Mouse (Mus musculus): ENCODE measurements at regions not wholly inside any gene's neighbourhood (a gene's known extent, or its start where the extent isn't known, plus 50 kb on each side); places are given as distances from the start of the nearest gene placed in this dataset.

DNA sequence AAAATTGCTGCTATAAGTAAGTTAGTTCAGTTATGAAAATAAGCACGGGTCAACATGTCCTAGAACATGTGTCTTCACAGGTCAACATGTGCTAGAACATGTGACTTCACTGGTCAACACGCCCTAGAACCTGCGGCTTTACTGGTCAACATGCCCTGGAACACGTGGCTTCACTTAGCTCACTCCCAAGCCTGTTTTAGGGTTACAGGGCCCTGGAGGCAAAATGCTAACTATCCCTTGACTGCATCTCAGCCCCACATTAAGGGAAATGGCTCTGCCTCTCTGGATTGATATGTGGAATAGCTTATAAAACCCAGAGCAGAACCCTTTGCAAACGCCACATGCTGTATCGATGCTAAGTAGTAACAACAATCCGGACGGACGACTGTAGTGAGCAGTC, 67.8 kb downstream of the Nkx6-1 start:
- Histone ChIP-seq H3K9ac (ENCODE audit: low read length) (no peak overlapping the region), H3K4me3 (ENCODE audit: low read depth, low read length) (no peak overlapping the region), H3K4me2 (ENCODE audit: low read depth, severe bottlenecking) (no peak overlapping the region), H3K27ac (replicated peaks; ENCODE audit: low read depth, low read length) (no peak overlapping the region), H3K9me3 (ENCODE audit: control insufficient read depth, low read length) (no peaks in the 10 kb centered on the region), H3K36me3 (ENCODE audit: control insufficient read depth, insufficient read depth, low read length) (no peaks in the 10 kb centered on the region), H3K27me3 (ENCODE audit: control insufficient read depth, insufficient read depth, low read length) (no peaks in the 10 kb centered on the region), H3K4me1 (ENCODE audit: control insufficient read depth, insufficient read depth, low read length) (no peaks in the 10 kb centered on the region)
- 79% methylated on average over 9 of the region's 9 CpGs for WGBS
- ATAC-seq (ENCODE audit: insufficient number of reproducible peaks, low FRiP score, low TSS enrichment, low read depth) (no peak), DNase-seq (ENCODE audit: low spot score) (no peak)

DNA sequence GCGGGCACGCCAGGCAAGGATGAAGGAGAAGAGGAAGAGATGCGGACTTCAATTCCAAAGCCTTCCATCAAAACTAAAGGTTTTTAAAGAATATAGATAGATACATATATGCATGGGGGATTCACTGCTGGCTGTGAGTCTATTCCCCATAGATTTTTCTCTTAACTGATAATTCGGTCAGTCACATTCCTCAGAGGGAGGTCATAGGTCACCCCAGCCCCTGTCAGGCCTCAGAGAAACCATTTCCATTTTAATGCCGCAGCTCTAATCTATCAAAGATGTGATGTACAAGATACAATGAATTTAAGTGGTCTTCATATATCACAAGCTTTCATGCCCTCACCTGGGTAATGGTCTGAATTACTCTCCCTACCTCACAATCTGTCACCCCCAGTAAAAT, 73.6 kb downstream of the Nkx6-1 start:
- H3K27ac ChIP-seq (replicated peaks; ENCODE audit: low read depth, low read length) = no peak overlapping the region
- ATAC-seq (ENCODE audit: insufficient number of reproducible peaks, low FRiP score, low TSS enrichment, low read depth) (no peak), DNase-seq (ENCODE audit: low spot score) (no peak)
- H3K36me3 ChIP-seq (ENCODE audit: control insufficient read depth, insufficient read depth, low read length) = no peaks in the 10 kb centered on the region
- no peaks in the 10 kb centered on the region for H3K4me1 ChIP-seq (ENCODE audit: control insufficient read depth, insufficient read depth, low read length)
- no peak overlapping the region for H3K4me3 ChIP-seq (ENCODE audit: low read depth, low read length)
- H3K27me3 ChIP-seq (ENCODE audit: control insufficient read depth, insufficient read depth, low read length) = no peaks in the 10 kb centered on the region
- no peaks in the 10 kb centered on the region for H3K9me3 ChIP-seq (ENCODE audit: control insufficient read depth, low read length)
- no peak overlapping the region for H3K4me2 ChIP-seq (ENCODE audit: low read depth, severe bottlenecking)
- no peak overlapping the region for H3K9ac ChIP-seq (ENCODE audit: low read length)
- 76% methylated on average over 5 of the region's 5 CpGs for WGBS

DNA sequence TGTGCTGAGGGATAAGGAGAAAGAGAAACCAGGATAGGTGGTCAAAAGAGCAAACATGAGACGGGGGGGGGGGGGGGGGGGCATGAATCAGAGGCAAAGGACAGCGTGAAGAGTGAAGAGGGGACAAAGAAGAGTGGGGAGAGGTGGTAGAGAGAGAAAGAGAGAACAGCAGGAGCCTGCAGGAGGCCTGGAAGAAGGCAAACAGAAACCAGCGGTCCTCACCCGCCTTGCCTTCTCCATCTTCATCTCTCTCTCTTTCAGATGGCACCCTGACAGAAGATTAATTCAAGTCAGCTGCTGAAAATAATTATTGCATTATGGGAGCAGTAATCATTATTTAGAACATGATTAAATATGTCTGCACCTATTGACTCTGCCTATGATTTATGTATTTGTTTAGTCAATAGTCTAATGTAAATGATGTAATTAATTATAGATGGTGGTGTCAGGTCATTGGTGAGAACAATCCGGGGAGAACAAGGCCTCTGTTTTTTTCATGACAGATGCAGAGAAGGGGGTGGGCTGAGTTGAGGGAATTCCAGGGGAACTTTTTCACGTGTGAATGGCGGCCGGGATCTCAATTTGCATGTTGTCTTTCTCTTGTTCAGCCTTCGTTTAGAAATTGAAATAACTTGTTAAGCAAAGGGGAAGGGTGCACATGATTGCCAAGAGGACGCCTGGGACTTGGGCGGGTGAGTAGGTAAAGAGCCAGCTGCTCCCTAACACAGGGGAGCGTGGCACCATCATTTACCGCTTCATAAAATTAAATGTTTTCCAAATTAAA, 74.3 kb downstream of the Nkx6-1 start:
- WGBS = 65% methylated on average over 13 of the region's 13 CpGs
- no peaks in the 10 kb centered on the region for H3K9me3 ChIP-seq (ENCODE audit: control insufficient read depth, low read length)
- ATAC-seq (ENCODE audit: insufficient number of reproducible peaks, low FRiP score, low TSS enrichment, low read depth) = no peak
- H3K9ac ChIP-seq (ENCODE audit: low read length) = no peak overlapping the region
- no peak overlapping the region for H3K4me3 ChIP-seq (ENCODE audit: low read depth, low read length)
- H3K27me3 ChIP-seq (ENCODE audit: control insufficient read depth, insufficient read depth, low read length) = no peaks in the 10 kb centered on the region
- H3K36me3 ChIP-seq (ENCODE audit: control insufficient read depth, insufficient read depth, low read length) = no peaks in the 10 kb centered on the region
- H3K4me2 ChIP-seq (ENCODE audit: low read depth, severe bottlenecking) = no peak overlapping the region
- no peaks in the 10 kb centered on the region for H3K4me1 ChIP-seq (ENCODE audit: control insufficient read depth, insufficient read depth, low read length)
- no peak overlapping the region for H3K27ac ChIP-seq (replicated peaks; ENCODE audit: low read depth, low read length)
- no peak for DNase-seq (ENCODE audit: low spot score)

DNA sequence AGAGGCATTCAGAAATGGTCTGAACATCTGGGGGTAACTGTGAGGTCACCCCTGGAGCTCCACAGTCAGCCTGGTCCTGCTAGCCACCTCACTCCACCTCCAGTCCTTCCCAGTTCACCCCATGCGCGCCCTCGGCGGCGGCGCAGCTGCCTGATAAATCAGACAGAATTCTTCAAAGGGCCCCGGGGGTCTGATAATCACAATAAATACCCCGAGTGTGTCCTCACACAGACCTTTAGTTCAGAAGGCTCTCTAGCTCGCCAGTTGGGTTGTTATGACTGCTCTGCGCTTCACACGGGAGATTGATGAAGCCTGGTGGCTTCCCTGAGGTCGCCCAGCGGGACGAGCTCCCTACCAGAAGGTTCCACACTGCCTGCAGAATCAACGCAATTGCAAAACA, 91.8 kb downstream of the Nkx6-1 start:
- Histone ChIP-seq H3K4me3 (ENCODE audit: low read depth, low read length) (no peak overlapping the region), H3K4me1 (ENCODE audit: control insufficient read depth, insufficient read depth, low read length) (no peaks in the 10 kb centered on the region), H3K9me3 (ENCODE audit: control insufficient read depth, low read length) (no peaks in the 10 kb centered on the region), H3K27ac (replicated peaks; ENCODE audit: low read depth, low read length) (no peak overlapping the region), H3K9ac (ENCODE audit: low read length) (no peak overlapping the region), H3K27me3 (ENCODE audit: control insufficient read depth, insufficient read depth, low read length) (no peaks in the 10 kb centered on the region), H3K36me3 (ENCODE audit: control insufficient read depth, insufficient read depth, low read length) (no peaks in the 10 kb centered on the region), H3K4me2 (ENCODE audit: low read depth, severe bottlenecking) (no peak overlapping the region)
- no peak for DNase-seq (ENCODE audit: low spot score)
- ATAC-seq (ENCODE audit: insufficient number of reproducible peaks, low FRiP score, low TSS enrichment, low read depth) = no peak
- WGBS = 69% methylated on average over 15 of the region's 15 CpGs

DNA sequence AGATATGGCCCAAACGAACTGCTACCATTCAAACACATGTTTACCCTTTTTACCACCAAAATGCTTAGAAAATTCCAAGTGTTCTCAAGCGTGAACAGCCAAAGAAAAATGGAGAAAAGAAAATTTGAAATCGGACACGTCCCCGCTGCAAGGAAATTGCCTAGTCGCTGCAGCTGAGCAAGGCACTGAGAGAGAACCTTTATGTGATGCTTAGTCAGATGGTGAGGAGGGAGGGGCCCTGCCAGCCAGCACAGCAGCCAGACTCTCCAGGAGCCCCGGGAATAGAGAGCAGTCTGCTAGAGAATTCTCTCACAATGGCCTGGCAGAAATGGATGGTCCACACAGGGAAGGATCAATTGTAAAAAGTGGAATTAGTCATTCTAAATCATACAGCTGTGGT, 99.0 kb downstream of the Nkx6-1 start:
- no peaks in the 10 kb centered on the region for H3K4me1 ChIP-seq (ENCODE audit: control insufficient read depth, insufficient read depth, low read length)
- no peak overlapping the region for H3K27ac ChIP-seq (replicated peaks; ENCODE audit: low read depth, low read length)
- WGBS = 47% methylated on average over 7 of the region's 7 CpGs
- H3K27me3 ChIP-seq (ENCODE audit: control insufficient read depth, insufficient read depth, low read length) = no peaks in the 10 kb centered on the region
- no peaks in the 10 kb centered on the region for H3K9me3 ChIP-seq (ENCODE audit: control insufficient read depth, low read length)
- H3K36me3 ChIP-seq (ENCODE audit: control insufficient read depth, insufficient read depth, low read length) = no peaks in the 10 kb centered on the region
- DNase-seq (ENCODE audit: low spot score) = no peak
- H3K4me3 ChIP-seq (ENCODE audit: low read depth, low read length) = no peak overlapping the region
- ATAC-seq (ENCODE audit: insufficient number of reproducible peaks, low FRiP score, low TSS enrichment, low read depth) = no peak
- no peak overlapping the region for H3K9ac ChIP-seq (ENCODE audit: low read length)
- H3K4me2 ChIP-seq (ENCODE audit: low read depth, severe bottlenecking) = no peak overlapping the region

DNA sequence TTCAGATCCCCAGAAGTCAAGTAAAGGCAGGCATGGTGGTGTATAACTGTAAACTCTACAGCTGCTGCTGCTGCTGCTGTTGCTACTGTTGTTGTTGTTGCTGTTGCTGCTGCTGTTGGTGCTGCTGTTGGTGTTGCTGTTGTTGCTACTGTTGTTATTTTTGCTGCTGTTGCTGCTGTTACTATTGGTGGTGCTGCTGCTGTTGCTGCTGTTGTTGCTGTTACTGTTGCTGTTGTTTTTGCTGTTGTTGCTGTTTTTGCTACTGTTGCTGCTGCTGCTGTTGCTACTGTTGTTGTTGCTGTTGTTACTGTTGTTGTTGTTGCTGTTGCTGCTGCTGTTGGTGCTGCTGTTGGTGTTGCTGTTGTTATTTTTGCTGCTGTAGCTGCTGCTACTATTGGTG, 104.4 kb downstream of the Nkx6-1 start:
- Histone ChIP-seq H3K4me1 (ENCODE audit: control insufficient read depth, insufficient read depth, low read length) (no peaks in the 10 kb centered on the region), H3K4me2 (ENCODE audit: low read depth, severe bottlenecking) (no peak overlapping the region), H3K4me3 (ENCODE audit: low read depth, low read length) (no peak overlapping the region), H3K27ac (replicated peaks; ENCODE audit: low read depth, low read length) (no peak overlapping the region), H3K9me3 (ENCODE audit: control insufficient read depth, low read length) (no peaks in the 10 kb centered on the region), H3K9ac (ENCODE audit: low read length) (no peak overlapping the region), H3K36me3 (ENCODE audit: control insufficient read depth, insufficient read depth, low read length) (no peaks in the 10 kb centered on the region), H3K27me3 (ENCODE audit: control insufficient read depth, insufficient read depth, low read length) (no peaks in the 10 kb centered on the region)
- ATAC-seq (ENCODE audit: insufficient number of reproducible peaks, low FRiP score, low TSS enrichment, low read depth) (no peak), DNase-seq (ENCODE audit: low spot score) (no peak)

DNA sequence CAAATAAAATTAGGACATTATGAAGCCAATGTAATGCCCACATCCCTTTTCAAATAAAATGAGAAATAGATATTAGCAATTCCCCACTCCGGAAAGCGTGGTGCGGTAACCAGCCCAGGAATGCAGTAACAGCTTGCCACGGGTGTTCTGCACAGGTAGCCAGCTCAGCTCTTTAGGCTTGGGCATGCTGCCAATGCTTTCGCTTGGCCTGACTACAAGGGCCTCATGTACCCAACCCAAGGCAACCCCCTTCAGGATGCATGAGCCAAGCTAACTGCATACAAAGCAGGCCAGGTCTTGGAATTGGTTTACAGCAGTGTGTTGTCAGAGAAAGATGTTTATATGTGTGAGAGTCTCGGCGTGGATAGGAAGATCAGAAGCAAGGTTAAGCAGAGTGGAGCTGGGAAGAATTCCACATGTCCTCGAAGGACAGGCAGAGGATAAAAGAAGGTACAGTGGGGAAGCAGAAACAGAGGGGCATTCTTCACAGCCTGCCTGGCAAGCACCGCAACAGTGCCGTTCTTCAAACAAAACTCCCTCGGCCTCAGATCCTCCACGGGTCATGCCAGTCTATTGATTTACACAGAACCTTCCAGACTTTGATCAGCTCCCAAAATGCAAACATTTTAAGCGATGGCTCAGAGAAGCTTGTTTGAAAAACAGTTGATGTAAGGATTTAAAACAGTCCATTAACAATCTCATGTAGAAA, 106.4 kb downstream of the Nkx6-1 start:
- H3K4me3 ChIP-seq (ENCODE audit: low read depth, low read length) = no peak overlapping the region
- no peak for DNase-seq (ENCODE audit: low spot score)
- H3K9me3 ChIP-seq (ENCODE audit: control insufficient read depth, low read length) = no peaks in the 10 kb centered on the region
- WGBS = 83% methylated on average over 13 of the region's 13 CpGs
- H3K36me3 ChIP-seq (ENCODE audit: control insufficient read depth, insufficient read depth, low read length) = no peaks in the 10 kb centered on the region
- H3K27ac ChIP-seq (replicated peaks; ENCODE audit: low read depth, low read length) = no peak overlapping the region
- H3K27me3 ChIP-seq (ENCODE audit: control insufficient read depth, insufficient read depth, low read length) = no peaks in the 10 kb centered on the region
- H3K9ac ChIP-seq (ENCODE audit: low read length) = no peak overlapping the region
- no peak for ATAC-seq (ENCODE audit: insufficient number of reproducible peaks, low FRiP score, low TSS enrichment, low read depth)
- no peak overlapping the region for H3K4me2 ChIP-seq (ENCODE audit: low read depth, severe bottlenecking)
- no peaks in the 10 kb centered on the region for H3K4me1 ChIP-seq (ENCODE audit: control insufficient read depth, insufficient read depth, low read length)

DNA sequence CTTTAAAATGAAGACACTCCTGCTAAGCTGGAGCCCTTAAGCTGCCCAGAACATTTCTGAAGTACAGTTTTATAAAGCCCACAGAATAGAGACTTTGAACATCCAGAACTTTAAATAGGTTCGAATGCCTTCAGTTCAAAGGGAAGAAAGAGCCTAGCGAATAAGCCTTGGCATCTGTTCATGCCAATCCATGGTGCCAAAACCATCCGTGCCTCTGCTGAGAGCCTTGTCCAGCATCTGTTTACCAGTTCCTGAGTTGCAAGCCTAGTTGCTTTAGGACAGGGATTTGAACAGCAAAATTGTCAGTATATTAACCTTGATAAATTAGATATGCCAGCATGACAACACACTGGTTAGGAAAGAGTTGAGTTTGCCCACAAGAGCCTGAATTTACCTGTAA, 107.6 kb downstream of the Nkx6-1 start:
- no peak for ATAC-seq (ENCODE audit: insufficient number of reproducible peaks, low FRiP score, low TSS enrichment, low read depth)
- Histone ChIP-seq H3K9ac (ENCODE audit: low read length) (no peak overlapping the region), H3K4me1 (ENCODE audit: control insufficient read depth, insufficient read depth, low read length) (no peaks in the 10 kb centered on the region), H3K27ac (replicated peaks; ENCODE audit: low read depth, low read length) (no peak overlapping the region), H3K27me3 (ENCODE audit: control insufficient read depth, insufficient read depth, low read length) (no peaks in the 10 kb centered on the region), H3K4me2 (ENCODE audit: low read depth, severe bottlenecking) (no peak overlapping the region), H3K36me3 (ENCODE audit: control insufficient read depth, insufficient read depth, low read length) (no peaks in the 10 kb centered on the region), H3K4me3 (ENCODE audit: low read depth, low read length) (no peak overlapping the region), H3K9me3 (ENCODE audit: control insufficient read depth, low read length) (no peaks in the 10 kb centered on the region)
- DNase-seq (ENCODE audit: low spot score) = no peak
- 95% methylated on average over 3 of the region's 3 CpGs for WGBS
